27 mouse cellular contexts compared by ENCODE assay signal in genomic region chr2:3690221-3690620, GRCm38 (mm10).
"Had no signal": no experiment of that assay in that cellular context is flagged by ENCODE, and none has a peak within 500 bp of the region (broad histone marks: within the 10 kb centered on the region; RNA-seq: fewer than 3 reads in every experiment).

No protein-coding gene starts in this region.

- H3K4me3 ChIP-seq: gastrocnemius, adult 2 months; heart, embryonic 10.5 days; heart, embryonic 12.5 days; hindbrain, embryonic 10.5 days; hindbrain, embryonic 12.5 days; intestine, embryonic 15.5 days; limb, embryonic 10.5 days; limb, embryonic 12.5 days; liver, embryonic 13.5 days; liver, embryonic 15.5 days had no signal

- H3K9me3 ChIP-seq: heart, embryonic 10.5 days; heart, embryonic 12.5 days; hindbrain, embryonic 10.5 days; hindbrain, embryonic 12.5 days; intestine, embryonic 15.5 days; limb, embryonic 10.5 days; limb, embryonic 12.5 days; liver, embryonic 13.5 days; liver, embryonic 15.5 days had no signal

- H3K9ac ChIP-seq: heart, embryonic 12.5 days; hindbrain, embryonic 12.5 days; hindbrain, embryonic 14.5 days; intestine, embryonic 15.5 days; limb, embryonic 12.5 days; liver, embryonic 13.5 days; liver, embryonic 15.5 days had no signal

- H3K4me1 ChIP-seq: heart, embryonic 10.5 days; heart, embryonic 12.5 days; hindbrain, embryonic 10.5 days; hindbrain, embryonic 12.5 days; intestine, embryonic 15.5 days; limb, embryonic 12.5 days; liver, embryonic 13.5 days; liver, embryonic 15.5 days had no signal

- H3K4me2 ChIP-seq: heart, embryonic 12.5 days; hindbrain, embryonic 12.5 days; hindbrain, embryonic 14.5 days; intestine, embryonic 15.5 days; limb, embryonic 12.5 days; liver, embryonic 11.5 days; liver, embryonic 13.5 days; liver, embryonic 15.5 days had no signal

- H3K36me3 ChIP-seq: heart, embryonic 10.5 days; heart, embryonic 12.5 days; hindbrain, embryonic 10.5 days; hindbrain, embryonic 12.5 days; intestine, embryonic 15.5 days; limb, embryonic 10.5 days; limb, embryonic 12.5 days; liver, embryonic 13.5 days; liver, embryonic 15.5 days had no signal

- ATAC-seq: hindbrain, embryonic 16.5 days; inflammation-experienced regulatory T-cells, adult 6 months; intestine, embryonic 15.5 days; intestine, postnatal 0 days had no signal

- DNase-seq: gastrocnemius, adult 2 months; gastrocnemius, postnatal 10 days; gastrocnemius, postnatal 25 days; heart, adult 18-20 months; heart, postnatal 10 days; heart, postnatal 4 days; kidney, adult 18-20 months; kidney, adult 8-10 months; kidney, postnatal 10 days; kidney, postnatal 25 days; kidney, postnatal 4 days; layer of hippocampus, postnatal 36 days; liver; liver, embryonic 13.5 days had no signal

- H3K27ac ChIP-seq: gastrocnemius, adult 2 months; heart, embryonic 10.5 days; hindbrain, embryonic 10.5 days; hindbrain, embryonic 12.5 days; hindbrain, embryonic 14.5 days; intestine, embryonic 15.5 days; limb, embryonic 10.5 days; limb, embryonic 12.5 days; liver, embryonic 13.5 days; liver, embryonic 15.5 days had no signal

- H3K27me3 ChIP-seq: hindbrain, embryonic 12.5 days; intestine, embryonic 15.5 days; limb, embryonic 12.5 days; liver, embryonic 13.5 days; liver, embryonic 15.5 days had no signal
